Mouse (Mus musculus) heart, adult 8-10 months (tissue): ENCODE results near the gene Fcmr. TPM values are rescaled to one million over a fixed set of nuclear protein-coding genes. Genes with fewer than 3 reads are reported as not detected.

ENCODE experiments used
- DNase-seq: peaks from one replicate; pipeline ENCODE4 v3.0.0; 2022; ENCODE audit warnings: low spot score
- total RNA-seq, 4 experiments: library from RNA; stranded (reverse); gene quantifications; 2 replicates each; pipeline ENCODE4 v1.2.4; 2022

The Fcmr gene
- total RNA-seq: 1 to 10 TPM in 1 of 4 experiments, under 1 TPM in 3; 0.47 to 1.1 (median 0.62) TPM

DNA sequence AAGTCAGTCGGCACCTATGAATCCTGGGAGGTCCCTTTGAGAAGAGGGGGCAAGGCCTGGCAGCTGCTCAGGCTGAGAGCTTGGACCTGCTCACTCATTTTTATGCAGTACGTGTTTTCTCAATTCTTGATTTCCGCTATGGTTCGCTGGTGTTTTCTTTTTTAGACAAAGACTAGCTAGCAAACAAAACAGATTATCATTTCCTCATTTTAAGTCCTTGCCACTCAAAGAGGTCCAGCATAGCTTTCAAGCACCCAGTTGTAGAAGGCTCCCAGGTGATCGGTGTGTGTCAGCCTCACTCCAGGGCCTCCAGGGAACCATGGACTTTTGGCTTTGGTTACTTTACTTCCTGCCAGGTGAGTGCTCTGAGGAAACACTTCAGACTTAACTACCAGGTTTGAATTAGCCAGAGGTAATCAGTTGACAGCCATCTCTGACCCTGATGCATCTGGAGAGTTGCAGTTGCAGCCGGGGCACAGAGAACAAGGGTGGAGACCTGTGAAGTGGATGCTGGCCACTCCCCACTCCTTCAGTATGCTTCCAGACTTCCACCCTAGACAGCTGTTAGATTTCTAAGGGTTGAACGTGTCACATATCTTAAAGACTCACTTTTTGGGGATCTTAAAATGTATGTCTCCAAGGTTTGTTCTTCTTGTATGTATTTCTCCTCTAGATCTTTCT is at the start of gene Fcmr:
Gene Fcmr, plus strand, starts transcription at position 129 of the 681 bp plus-strand sequence.
- no peak for DNase-seq

DNA sequence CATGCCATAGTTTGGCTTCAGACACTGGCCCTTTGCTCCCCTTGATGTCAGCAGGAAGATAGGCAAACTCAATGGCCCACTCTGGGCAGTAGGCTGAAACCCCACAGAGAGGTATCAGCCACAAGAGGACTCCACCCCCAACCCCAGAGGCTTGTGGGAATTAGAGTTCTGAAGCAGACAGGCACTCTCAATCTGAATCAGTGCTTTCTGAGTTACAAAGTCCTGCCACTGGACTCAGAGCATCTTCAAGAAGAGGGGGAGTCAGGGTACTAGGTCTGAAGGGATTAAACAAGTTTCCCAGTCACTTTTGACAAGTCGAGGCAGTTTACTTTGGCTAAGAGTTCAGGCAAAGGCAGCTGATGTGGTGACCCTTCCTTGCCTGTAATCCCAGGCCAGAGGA is 45.7 kb upstream of the Fcmr start:
- no peak for DNase-seq

GRCm38 (mm10) chr1:130820316-130821148 is 44.9 kb upstream of the Fcmr start:
- DNase-seq: no peak

GRCm38 (mm10) chr1:130821149-130821471 is 44.4 kb upstream of the Fcmr start:
- no peak for DNase-seq

DNA sequence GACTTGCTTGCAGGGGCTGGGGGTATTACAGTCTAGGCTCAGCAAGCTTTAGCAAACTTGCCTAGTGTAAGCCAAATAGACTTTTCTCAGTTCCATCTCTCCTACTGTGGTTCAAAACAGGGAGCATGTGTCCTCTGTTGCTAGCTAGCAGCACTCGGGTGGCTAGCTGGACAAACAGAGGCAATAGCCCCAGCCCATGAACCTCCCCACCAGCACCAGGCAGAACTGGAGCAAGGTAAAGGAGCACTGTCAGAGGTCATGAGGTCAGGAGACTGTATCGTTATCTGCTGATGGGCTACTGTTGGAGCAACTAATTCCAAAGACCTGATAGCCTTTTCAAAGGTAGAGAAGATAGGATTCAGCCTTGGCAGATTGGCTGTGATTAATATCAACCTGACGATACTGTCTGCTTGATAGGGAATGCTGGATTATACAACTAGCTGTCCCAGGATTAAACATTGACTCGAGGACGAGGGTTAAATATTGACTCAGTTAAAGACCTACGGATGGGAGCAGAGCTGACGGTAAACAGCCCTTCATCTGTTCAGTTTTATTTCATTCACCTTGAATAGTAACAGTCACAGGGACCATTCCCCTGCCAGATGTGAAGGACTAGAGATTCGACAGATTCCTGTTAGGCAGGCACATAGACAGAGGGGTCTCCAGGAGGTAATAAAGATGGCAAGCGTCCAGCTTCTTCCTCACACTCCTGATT is 43.4 kb upstream of the Fcmr start:
- DNase-seq: no peak

DNA sequence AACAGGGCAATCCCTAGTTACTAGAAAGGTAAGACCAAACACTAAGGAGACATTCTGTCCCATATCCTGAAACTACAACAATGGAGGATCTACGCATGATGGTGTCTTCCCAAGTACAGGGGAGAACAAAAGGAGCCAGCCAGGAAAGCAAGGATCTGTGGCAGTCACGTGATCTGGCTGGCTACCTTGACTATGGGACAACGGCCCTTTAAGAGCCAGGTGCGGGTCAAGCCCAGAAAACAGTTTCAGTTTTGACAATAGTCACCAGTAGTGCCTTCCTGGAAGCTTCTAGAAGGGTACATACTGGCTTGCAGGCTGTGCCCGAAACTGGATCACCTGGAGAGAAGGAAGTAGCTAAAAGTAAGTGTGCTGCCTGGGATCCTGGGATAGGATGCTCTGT is 39.0 kb upstream of the Fcmr start, which contains the start of gene Pigr:
Gene Pigr, plus strand, starts transcription at position 237 of the 400 bp plus-strand sequence.
- no peak for DNase-seq

DNA sequence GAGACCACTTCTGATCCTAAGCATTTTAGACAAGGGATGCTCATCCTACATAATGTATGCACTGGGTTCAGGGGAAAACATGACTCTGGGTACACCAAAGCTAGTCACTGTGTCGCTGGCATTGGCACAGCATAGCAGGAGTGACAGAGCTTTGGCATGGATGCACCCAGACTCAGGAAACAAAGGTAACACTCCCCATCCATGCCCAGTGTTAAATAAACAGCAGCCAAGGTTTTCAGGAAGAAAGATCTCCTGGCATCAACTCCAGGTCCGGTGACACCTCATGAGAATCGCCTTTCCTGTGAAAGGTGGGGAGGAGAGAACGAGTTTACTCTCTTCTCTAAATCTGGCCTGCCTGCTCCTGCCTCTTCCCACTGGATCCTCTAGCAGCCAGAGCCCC is 36.8 kb upstream of the Fcmr start:
- DNase-seq: no peak

- DNase-seq: no peak
Measured at GRCm38 (mm10) chr1:130829906-130830830, 35.3 kb upstream of the Fcmr start.

DNA sequence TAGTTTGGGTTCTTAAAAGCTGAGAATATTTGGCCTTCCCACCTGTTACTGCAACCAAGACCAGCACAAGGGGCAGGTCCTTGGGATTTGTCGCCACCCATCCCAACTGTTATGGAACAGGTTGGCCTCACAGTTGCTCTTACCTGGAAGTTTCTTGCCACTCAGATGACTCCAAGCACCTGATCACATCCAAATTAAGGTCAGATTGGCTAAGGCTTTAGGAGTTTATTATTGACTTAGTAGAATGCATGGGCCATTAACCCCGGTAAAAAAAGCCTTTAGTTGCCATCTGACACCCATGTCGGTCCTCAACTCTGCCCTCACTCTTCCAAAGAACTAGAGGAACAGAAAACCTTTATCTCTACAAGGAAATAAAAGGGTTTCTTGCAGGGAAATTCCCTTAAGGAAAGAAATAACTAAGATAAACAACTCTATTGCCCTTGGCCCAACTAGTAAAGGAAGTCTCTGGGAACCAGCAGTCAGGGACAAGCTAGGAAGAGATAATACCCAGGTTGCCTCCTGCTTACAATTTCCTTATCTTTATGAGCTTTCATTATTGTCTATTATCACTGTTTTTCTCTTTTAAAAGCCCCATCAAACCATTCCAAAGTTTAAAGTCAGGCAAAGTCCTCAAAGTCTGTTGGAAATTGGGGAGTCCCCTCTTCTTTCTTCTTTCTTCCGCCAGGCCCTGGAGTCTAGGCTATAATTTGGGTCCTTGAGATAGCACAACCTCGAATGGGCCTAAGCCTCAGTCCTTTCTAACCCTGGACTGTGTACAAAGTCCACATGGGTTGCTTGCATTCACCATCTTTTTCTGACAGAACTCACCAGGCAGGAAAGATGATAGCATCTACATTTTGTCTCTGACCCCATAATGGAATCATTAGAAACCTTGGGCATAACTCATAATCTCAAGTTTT is 33.0 kb upstream of the Fcmr start:
- DNase-seq: no peak

DNA sequence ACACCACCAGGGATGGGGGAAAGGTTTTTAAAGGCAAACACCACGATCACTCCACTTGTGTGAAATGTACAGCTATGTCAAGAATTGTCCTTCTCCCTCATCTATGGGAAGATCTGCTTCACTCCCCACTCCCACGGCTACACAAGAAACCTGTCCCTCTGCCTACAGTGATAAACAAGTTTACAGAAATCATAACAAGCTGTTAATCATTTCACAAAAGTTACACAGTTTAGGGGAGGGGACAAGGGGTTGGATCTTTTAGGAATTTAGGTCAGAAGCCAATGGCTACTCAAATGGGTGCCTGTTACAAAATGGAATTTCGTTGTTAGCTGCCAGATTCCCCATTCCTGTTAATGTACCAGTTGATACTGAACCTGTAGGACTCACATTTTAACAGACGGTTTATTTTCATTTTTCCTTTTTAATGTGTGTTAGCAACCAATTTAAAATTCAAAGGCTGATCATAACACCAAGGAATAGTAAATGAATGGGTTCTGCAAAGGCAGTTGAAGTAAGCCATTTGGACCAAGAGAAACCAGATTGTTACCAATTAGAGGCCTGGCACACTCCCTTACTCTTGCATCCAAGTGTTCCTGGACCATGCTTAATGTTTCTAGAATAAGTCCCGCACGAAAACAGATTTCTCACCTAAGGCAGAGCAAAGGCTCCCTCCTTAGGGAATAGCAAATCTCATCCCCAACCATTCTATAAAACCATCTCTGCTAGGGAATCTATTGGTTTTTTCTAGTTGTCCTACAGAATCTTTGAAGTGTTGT is 30.1 kb upstream of the Fcmr start:
- no peak for DNase-seq

DNA sequence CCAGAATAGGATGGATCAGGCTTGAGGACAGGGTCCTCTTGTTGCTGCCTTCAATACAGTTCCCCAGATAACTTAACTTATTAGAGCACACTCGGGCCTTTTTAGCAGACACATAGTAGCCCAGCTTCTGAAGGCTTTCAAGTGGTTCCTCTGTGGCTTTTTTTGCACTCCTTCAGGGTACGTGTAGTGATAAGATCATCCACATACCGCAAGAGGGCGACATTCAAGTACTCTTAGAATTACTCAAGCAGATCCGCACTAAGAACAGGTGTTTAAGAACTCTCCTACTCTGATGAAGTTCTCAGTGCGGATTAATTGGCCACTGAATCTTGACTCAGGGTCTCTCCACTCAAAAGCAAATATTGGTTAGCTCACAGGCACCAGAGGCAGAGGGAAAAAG is 27.2 kb upstream of the Fcmr start:
- no peak for DNase-seq

- no peak for DNase-seq
Measured at GRCm38 (mm10) chr1:130840599-130841379, 24.7 kb upstream of the Fcmr start.

DNA sequence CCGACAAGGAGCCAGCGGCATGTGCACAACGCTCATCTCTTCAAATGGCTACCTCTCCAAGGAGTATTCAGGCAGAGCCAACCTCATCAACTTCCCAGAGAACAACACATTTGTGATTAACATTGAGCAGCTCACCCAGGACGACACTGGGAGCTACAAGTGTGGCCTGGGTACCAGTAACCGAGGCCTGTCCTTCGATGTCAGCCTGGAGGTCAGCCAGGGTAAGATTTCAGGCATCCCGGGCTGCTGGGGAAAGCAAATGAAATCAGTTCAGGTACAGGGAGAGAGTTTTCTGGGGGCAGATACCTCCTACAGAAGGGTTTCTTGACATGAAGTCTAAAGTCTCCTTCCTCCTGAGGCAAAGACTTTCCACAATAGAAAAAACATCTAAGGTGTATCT is 23.8 kb upstream of the Fcmr start:
- no peak for DNase-seq

- DNase-seq: no peak
Measured at GRCm38 (mm10) chr1:130844516-130844915, 21.0 kb upstream of the Fcmr start.

DNA sequence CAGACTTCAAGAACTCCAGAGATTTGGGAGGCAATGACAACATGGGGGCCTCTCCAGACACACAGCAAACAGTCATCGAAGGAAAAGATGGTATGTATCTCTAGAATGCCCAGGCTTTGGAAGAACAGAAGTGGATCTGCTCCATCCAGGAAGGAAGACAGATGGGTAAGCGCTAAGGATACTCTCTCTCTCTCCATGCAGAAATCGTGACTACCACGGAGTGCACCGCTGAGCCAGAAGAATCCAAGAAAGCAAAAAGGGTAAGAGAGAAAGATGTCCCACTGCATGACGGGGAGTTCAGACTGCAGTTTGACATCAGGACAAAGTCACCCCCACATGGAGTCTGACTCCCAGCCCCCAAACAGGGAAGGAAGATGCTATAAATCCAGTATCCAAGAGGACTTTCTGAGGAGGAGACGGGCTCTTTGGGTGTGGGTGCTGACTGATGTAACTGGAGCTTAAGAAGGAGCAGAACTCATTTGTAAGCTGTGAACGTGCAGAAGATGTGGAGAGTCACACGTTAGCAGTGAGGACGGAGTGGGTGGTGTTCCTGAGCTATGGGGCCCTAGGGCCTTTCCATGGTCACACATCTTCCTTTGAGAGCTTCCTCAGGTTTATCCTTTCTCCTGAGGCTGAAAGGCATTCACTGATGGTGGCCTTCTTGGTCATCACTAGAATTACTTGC is 15.8 kb upstream of the Fcmr start:
- no peak for DNase-seq

GRCm38 (mm10) chr1:130850405-130850804 is 15.1 kb upstream of the Fcmr start:
- DNase-seq: no peak

DNA sequence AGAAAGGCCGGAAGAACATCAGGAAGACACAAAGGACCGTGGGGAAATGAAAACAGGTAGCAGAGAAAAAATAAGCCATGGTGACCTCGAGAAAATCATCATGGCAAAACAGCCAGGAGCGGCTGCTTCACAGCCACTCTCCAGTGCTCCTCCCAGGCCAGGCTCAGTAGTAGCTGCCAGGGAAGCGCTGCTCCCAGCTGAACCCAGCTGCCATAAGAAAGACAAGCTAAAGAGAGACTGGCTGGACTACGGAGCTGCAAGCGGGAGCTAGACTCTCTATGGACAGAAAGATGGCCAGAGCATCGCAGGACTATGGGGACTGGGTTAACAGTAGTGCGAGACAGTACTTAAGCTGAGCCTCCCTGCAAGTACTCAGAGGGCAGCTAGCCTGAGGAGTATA is 10.7 kb upstream of the Fcmr start:
- DNase-seq: no peak

- no peak for DNase-seq
Measured at GRCm38 (mm10) chr1:130855723-130856122, 9.7 kb upstream of the Fcmr start.
